Mouse (Mus musculus) midbrain, postnatal 0 days (tissue): Measurements from ENCODE around the gene Inpp4a. TPM values are rescaled to one million over a fixed set of nuclear protein-coding genes. Genes with fewer than 3 reads are reported as not detected.
A peak's percentile ranks its signal among the peaks of the same experiment; 100 is the strongest.

ENCODE experiments used
- ATAC-seq: fragments of 200-750 bp; cut with Nextera tagmentation; 2 replicates; pipeline ENCODE4 v1.8.0; 2017; ENCODE audit warnings: moderate number of reproducible peaks, mild to moderate bottlenecking, moderate TSS enrichment, moderate library complexity; ENCODE audit not compliant: low FRiP score
- DNase-seq: peaks from one replicate; pipeline ENCODE4 v3.0.0-alpha.2; 2015; ENCODE audit warnings: low spot score
- H3K27ac ChIP-seq: fragments of 300-500 bp; sonication (generic); 2 replicates; pipeline ENCODE4 v1.5.1; 2014; ENCODE audit warnings: low read depth, mild to moderate bottlenecking, low read length, mixed read lengths
- H3K27me3 ChIP-seq: fragments of 300-500 bp; sonication (generic); 2 replicates; pipeline ENCODE4 v1.6.1; 2014; ENCODE audit warnings: low read length, control low read depth, mixed read lengths; ENCODE audit not compliant: insufficient read depth
- H3K36me3 ChIP-seq: fragments of 300-500 bp; sonication (generic); 2 replicates; pipeline ENCODE4 v1.6.1; 2014; ENCODE audit warnings: low read length, control low read depth, mixed read lengths; ENCODE audit not compliant: insufficient read depth
- H3K4me1 ChIP-seq: fragments of 300-500 bp; sonication (generic); 2 replicates; pipeline ENCODE4 v1.6.1; 2014; ENCODE audit warnings: mild to moderate bottlenecking, control low read depth, antibody characterized with exemption, low read length, mixed read lengths; ENCODE audit not compliant: insufficient read depth
- H3K4me2 ChIP-seq: fragments of 300-500 bp; sonication (generic); 2 replicates; pipeline ENCODE4 v1.6.1; 2014; ENCODE audit warnings: low read depth, mild to moderate bottlenecking, low read length, mixed read lengths; ENCODE audit not compliant: poor library complexity, severe bottlenecking
- H3K4me3 ChIP-seq: fragments of 300-500 bp; sonication (generic); 2 replicates; pipeline ENCODE4 v1.5.1; 2014; ENCODE audit warnings: low read depth, mild to moderate bottlenecking, low read length, moderate library complexity
- H3K9ac ChIP-seq: fragments of 300-500 bp; sonication (generic); replicated peaks from 2 replicates; pipeline ENCODE4 v1.6.1; 2014; ENCODE audit warnings: mild to moderate bottlenecking, low read length, moderate library complexity, mixed read lengths; ENCODE audit not compliant: poor library complexity, severe bottlenecking
- H3K9me3 ChIP-seq: fragments of 300-500 bp; sonication (generic); 2 replicates; pipeline ENCODE4 v1.6.1; 2016; ENCODE audit warnings: low read length, control low read depth
- CTCF ChIP-seq: IDR thresholded peaks from 2 replicates; pipeline ENCODE4 v1.5.1; 2016; ENCODE audit warnings: antibody characterized with exemption, mild to moderate bottlenecking
- WGBS: fragments of 180-500 bp; shearing (Covaris S2); extraction: QIAGEN DNeasy Blood & Tissue Kit; methylation state at CpG from one replicate; pipeline ENCODE4 v1.1.7; 2014; 5-methylcytosine and 5-hydroxymethylcytosine counted together
- polyA plus RNA-seq: library from polyadenylated mRNA; unstranded; fragments of >200 nt; fragmentation: Nextera tagmentation; extraction: Ambion mirVana; gene quantifications from 2 replicates; pipeline ENCODE4 v1.2.1, GENCODE M21; 2015
- total RNA-seq: library from RNA; depleted of rRNA; stranded (reverse); fragments of >200 nt; gene quantifications from 2 replicates; pipeline ENCODE4 v1.2.3, GENCODE M21; 2014

The Inpp4a gene
- total and polyA plus RNA-seq, 2 experiments from 2014 or later: 48.8 to 85.8 TPM

DNA sequence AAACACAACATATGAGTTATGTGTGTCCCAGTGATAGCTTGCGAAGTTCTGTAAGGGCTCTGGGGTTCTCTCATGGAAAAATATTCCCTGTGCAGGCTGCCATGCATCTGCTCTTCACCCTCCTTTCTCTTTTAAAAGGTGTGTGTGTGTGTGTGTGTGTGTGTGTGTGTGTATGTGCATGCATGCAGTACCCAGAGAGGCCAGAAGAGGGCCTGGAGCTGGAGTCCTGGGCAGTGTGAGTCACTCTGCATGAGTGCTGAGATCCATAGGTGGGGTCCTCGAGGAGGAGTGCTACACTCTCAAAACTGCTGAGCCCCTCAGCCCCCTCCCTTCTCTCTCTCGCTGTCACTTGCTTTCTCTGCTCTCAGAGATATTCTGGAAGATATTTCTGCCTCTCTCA is 29.5 kb downstream of the Inpp4a start:
- ATAC-seq (no peak), DNase-seq (no peak)
- Histone ChIP-seq H3K4me3 (no peak overlapping the region), H3K27me3 (no peaks in the 10 kb centered on the region), H3K4me1 (no peaks in the 10 kb centered on the region), H3K36me3 (no peaks in the 10 kb centered on the region), H3K4me2 (no peak overlapping the region), H3K9ac (no peak overlapping the region), H3K9me3 (no peaks in the 10 kb centered on the region), H3K27ac (no peak overlapping the region)
- peak; percentile 36 for TF ChIP-seq CTCF
- WGBS: 94% methylated on average over 3 of the region's 3 CpGs

DNA sequence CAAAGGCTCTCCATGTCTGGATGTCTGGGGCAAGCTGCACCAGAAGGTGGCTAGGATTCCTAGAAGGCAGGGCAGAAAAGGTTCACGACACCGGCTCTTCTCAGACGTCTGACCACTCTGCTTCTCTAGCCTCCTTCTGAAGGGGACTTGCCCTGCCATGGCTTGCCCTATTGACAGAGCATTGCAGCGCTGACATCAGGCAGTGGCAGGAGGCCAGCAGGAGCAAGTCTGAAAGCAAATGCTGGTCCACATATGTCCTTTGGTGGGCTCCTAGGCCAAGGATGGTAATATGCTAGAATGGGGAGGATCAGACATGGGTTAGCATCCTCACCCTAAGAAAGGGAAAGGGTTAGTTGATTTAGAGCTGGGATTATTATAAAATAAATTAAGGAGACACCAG is 30.2 kb downstream of the Inpp4a start:
- TF ChIP-seq CTCF: no peak
- no peak for DNase-seq
- 95% methylated on average over 4 of the region's 4 CpGs for WGBS
- Histone ChIP-seq H3K27me3 (no peaks in the 10 kb centered on the region), H3K9ac (no peak overlapping the region), H3K9me3 (no peaks in the 10 kb centered on the region), H3K4me2 (no peak overlapping the region), H3K4me3 (no peak overlapping the region), H3K36me3 (no peaks in the 10 kb centered on the region), H3K4me1 (no peaks in the 10 kb centered on the region), H3K27ac (no peak overlapping the region)
- ATAC-seq: no peak

DNA sequence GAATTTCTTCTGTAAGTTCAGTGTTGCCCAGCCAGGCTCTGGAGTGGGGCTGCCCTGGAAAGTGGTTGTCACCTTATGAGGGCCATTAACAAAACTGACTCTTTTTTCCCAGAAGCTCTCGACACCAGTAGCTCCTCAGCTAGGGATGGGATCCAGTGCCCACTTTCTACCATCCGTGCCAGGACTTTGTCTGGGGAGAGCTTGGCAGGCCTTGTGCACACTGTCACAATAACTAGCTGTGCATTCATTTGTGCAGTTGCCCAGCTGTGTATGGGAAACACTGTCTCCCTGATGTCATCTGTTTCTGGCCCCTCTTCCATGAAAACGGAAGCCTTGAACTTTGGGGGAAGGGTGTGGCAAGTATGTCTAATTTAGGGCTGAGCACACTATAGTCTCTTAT is 33.1 kb downstream of the Inpp4a start:
- Histone ChIP-seq H3K27me3 (no peaks in the 10 kb centered on the region), H3K4me2 (no peak overlapping the region), H3K4me1 (no peaks in the 10 kb centered on the region), H3K36me3 (no peaks in the 10 kb centered on the region), H3K9ac (no peak overlapping the region), H3K9me3 (no peaks in the 10 kb centered on the region), H3K4me3 (no peak overlapping the region), H3K27ac (no peak overlapping the region)
- DNase-seq (peak; percentile 68), ATAC-seq (no peak)
- no peak for TF ChIP-seq CTCF
- WGBS: 70% methylated on average over 3 of the region's 3 CpGs

DNA sequence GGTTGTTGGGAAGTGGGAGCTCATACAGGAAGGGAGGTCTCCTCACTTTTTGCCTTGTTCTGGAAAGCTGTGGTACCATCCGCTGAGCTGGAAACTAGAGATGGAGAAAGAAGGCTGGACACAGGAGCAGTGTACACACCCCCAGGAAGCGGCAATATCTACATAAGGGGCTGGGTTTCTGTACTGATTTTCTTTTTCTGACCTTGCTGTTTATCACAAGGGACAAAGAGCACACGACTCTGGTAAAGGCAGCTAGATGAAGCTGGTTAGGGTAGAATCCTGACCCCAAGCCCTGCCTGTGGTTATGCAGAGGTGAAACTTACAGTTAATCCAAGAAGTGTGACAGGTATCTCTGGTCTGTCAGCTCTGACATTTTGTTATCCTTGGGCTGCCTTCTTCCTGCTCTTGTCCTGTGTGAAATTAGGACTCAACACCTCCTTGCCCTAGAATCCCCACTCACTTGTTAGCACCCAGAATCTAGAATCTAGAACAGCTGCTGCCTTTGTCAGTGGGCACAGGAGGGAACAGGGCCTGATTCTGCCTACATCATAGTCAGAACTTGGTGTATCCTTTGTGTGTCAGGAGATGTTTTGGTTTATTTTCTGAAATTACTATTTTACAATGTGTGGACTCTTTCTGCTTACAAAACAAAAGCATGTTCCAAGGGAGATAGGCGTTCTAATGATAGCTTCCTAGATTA is 34.2 kb downstream of the Inpp4a start:
- DNase-seq (no peak), ATAC-seq (no peak)
- Histone ChIP-seq H3K27ac (peak overlapping the region; percentile 34; the same call in 1 of the 2 replicates), H3K4me3 (no peak overlapping the region), H3K36me3 (no peaks in the 10 kb centered on the region), H3K9ac (no peak overlapping the region), H3K9me3 (no peaks in the 10 kb centered on the region), H3K27me3 (no peaks in the 10 kb centered on the region), H3K4me1 (no peaks in the 10 kb centered on the region), H3K4me2 (no peak overlapping the region)
- 85% methylated on average over 4 of the region's 4 CpGs for WGBS
- TF ChIP-seq CTCF: no peak

DNA sequence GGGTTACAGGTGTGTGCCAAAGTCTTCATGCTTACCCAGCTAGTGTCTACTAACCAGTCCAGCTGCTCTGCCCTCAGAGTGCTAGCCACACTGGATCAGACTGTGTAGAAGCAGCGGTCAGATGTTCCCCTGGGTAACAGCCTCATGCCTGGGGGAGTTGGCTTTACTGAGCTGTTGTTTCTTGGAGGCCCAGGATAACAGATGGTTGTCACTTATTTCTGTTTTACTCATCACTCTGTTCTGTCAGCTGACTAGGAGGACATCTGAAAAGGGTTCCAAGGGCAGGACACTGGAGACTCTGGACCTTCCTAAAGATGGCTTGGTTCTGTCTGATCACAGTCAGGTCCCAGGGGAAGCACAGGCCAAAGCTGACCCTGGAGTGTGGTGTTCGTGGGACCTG is 36.4 kb downstream of the Inpp4a start:
- Histone ChIP-seq H3K4me3 (no peak overlapping the region), H3K4me1 (no peaks in the 10 kb centered on the region), H3K27ac (no peak overlapping the region), H3K9ac (no peak overlapping the region), H3K4me2 (no peak overlapping the region), H3K9me3 (no peaks in the 10 kb centered on the region), H3K27me3 (no peaks in the 10 kb centered on the region), H3K36me3 (no peaks in the 10 kb centered on the region)
- no peak for TF ChIP-seq CTCF
- ATAC-seq (no peak), DNase-seq (no peak)
- WGBS: 86% methylated on average over 2 of the region's 2 CpGs

DNA sequence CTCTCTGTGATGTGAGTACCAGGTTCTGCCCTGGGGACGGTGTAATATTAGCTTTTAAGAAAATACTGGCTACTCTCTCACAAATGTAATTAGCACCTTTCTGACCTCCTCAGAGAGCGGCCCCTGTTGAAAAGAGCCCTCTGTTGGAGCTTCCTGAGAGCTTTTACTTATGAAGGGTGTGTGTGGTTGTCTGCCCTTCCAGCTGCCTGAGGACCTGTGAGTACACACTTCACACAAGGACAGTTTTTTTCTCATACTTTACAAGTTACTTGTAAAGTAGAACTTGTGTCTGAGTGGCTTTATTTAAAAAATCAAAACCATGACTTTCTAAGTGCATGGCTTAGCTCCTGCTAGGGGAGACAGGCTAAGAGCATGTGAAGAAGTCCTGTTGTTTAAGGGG is 37.1 kb downstream of the Inpp4a start:
- DNase-seq (no peak), ATAC-seq (no peak)
- TF ChIP-seq CTCF: no peak
- no peak overlapping the region for H3K9ac ChIP-seq
- no peak overlapping the region for H3K4me3 ChIP-seq
- H3K27me3 ChIP-seq: no peaks in the 10 kb centered on the region
- no peaks in the 10 kb centered on the region for H3K4me1 ChIP-seq
- no peaks in the 10 kb centered on the region for H3K9me3 ChIP-seq
- H3K4me2 ChIP-seq: no peak overlapping the region
- H3K36me3 ChIP-seq: no peaks in the 10 kb centered on the region
- no peak overlapping the region for H3K27ac ChIP-seq
- 87% methylated on average over 2 of the region's 2 CpGs for WGBS
